Mouse (Mus musculus) brain, embryonic 14.5 days (tissue): ENCODE measurements around the gene Adgrg4. TPM values are rescaled to one million over a fixed set of nuclear protein-coding genes. Genes with fewer than 3 reads are reported as not detected.

Experiments used
- DNase-seq: peaks from one replicate; pipeline ENCODE4 v3.0.0-alpha.2; 2011; ENCODE audit warnings: low read depth
- CTCF ChIP-seq: fragments of 200-500 bp; IDR thresholded peaks from 2 replicates; pipeline ENCODE4 v1.5.1; 2012; ENCODE audit warnings: inconsistent platforms, mild to moderate bottlenecking, moderate library complexity, borderline replicate concordance; ENCODE audit not compliant: insufficient read depth, insufficient read length; ENCODE audit errors: extremely low read depth
- POLR2A ChIP-seq: fragments of 200-500 bp; IDR thresholded peaks from 2 replicates; pipeline ENCODE4 v1.6.1; 2012; ENCODE audit warnings: mild to moderate bottlenecking, inconsistent platforms, borderline replicate concordance; ENCODE audit not compliant: poor library complexity, insufficient read depth, insufficient read length, severe bottlenecking; ENCODE audit errors: extremely low read depth
- polyA plus RNA-seq: library from polyadenylated mRNA; depleted of rRNA; stranded (reverse); fragments of >200 nt; gene quantifications from 2 replicates; pipeline ENCODE4 v1.2.3, GENCODE M21; 2012; rRNA removed

Adgrg4 gene
- polyA plus RNA-seq: 0.01 TPM in 1 of 2 replicates, not detected in the other

DNA sequence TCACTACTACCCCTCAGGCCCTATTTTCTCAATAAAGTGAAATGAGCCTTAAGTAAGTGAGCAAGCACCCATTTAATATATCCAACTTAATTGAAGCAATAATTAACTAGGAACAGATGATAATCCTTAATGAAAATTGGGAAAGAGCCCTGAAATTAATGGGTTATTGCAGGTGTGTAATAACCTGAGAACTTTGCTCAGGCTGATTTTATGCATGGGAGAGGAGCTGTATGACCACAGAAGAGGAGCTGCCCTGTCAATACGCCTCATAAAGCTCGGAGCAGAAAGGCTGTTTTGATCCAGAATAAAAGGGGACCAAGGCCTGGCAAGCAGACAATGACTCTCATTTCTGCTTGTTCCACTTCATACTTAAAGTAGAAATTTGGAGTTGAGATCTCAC is at the start of gene Adgrg4:
Gene Adgrg4, plus strand, starts transcription at position 301 of the 400 bp plus-strand sequence.
- TF ChIP-seq POLR2A (no peak), CTCF (no peak)
- DNase-seq: no peak

DNA sequence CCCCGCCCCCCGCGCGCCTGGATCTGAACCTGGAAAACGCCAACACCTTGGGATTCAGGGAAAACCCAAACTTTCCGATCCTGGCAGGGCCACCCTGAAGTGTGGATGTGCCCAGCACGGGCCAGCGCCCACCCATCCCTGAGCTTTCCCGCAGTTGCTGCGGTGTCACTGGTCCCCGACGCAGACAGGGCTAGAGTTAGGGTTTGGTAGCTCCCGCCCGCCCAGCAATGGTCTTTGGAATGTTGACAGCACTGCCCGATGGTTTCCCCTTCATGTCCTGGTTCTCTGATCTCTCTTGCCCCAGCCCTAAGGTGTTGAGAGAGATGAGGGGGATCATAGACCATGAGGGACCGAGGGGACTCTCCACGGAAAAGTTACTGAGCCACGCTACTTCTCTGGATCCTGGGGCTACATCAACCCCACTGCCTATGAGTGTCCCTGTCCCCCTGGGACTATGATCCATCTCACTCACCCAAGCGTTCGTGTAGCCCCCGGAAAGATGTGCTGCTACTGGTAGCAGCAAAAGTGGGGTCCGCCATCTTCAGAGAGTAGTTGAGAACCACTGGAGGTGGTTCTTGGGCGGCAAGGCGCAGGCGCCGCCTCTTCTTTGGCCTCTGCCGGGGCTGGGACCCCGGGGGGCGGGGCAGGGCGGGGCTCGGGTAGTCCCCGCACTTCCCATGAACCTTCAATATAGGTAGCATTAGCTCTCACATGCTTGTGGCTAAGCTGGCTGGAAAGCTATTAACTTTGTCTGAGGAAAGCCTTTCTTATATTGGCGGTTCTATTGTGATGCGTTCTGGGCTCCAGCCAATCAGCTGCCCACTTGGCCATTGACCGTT is 48.0 kb upstream of the Adgrg4 start, which contains the start of gene Map7d3:
Gene Map7d3, minus strand, starts transcription at position 562 of the 839 bp plus-strand sequence.
- TF ChIP-seq CTCF (no peak), POLR2A (no peak)
- DNase-seq: peak; percentile 22

DNA sequence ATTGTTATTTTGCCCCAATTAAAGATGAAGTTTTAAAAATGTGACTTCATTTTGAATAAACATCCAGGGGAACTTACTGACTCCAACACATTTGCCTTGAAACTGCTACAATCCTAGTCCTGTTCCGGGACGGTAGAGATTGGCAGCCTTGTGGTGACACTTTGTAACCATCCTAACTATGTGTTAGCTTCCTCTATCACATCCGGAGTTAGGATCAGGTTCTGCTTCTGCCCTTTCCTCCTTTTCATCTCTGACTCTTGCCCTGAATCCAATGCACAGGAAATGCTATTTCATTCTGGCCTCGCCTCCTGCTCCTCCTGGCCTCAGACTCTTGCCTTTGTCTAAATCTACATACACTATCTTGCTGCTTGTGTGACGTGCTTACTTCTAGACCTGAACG is 42.5 kb upstream of the Adgrg4 start:
- TF ChIP-seq CTCF (no peak), POLR2A (no peak)
- DNase-seq: no peak

DNA sequence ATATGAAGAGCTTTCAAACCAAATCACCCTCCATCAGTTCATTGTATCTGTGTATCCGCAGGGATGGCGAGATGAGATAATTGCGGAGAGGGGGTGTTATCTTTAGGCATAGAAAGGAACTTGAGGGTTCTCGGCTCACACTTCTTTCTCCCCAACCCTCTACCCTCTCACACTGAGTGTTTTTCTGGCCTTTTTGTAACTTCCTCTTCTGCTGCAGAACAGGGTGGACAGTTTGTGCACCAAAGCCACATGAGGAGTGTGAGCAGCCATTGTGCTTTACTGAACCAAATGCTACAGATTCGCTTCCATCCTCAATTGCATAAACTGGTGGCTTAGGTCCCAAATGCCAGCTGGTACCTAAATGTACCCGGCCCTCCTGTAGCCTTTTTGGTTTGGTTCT is 34.1 kb upstream of the Adgrg4 start:
- no peak for DNase-seq
- TF ChIP-seq POLR2A: no peak
- no peak for TF ChIP-seq CTCF

DNA sequence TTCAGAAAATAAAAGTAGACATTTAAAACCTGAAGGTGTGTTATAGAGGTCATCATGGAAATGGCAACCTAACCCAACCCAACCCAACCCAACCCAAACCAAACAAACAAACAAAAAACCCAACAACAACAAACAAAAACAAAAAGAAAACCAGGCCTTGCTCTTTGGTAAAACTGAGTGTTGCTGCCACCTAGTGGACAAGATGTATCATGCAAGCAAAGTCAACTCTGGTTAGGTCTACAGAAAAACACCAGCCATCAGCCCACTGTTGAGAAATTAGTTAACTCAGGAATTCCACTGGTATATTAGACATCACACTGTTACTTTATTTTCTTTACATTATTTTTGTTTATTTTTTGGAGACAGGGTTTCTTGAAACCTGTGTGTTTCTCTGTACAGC is 30.6 kb upstream of the Adgrg4 start:
- no peak for TF ChIP-seq POLR2A
- TF ChIP-seq CTCF: peak; percentile 67; the same call in 1 of the 2 replicates
- peak; percentile 53 for DNase-seq

DNA sequence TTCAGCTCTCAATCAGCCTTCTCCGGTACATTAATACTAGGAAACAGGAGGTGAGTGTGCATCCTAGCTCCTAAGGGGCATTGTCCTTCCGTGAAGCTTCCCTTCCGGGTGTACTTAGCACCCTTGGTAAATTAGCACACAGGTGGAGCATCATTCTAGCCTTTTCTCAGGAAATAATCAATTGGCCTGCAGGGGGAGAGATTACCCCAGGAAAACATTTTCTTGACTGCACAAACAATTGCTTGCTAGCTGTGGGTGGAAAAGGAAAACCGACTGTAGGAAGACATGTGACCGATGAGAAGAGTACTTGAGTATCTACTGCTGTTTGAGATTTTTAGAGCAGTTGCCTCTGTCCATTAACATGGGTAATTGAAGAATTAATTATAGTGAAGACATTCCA is 28.7 kb upstream of the Adgrg4 start:
- DNase-seq: peak; percentile 34
- TF ChIP-seq CTCF: peak; percentile 11; the same call in 1 of the 2 replicates
- no peak for TF ChIP-seq POLR2A

DNA sequence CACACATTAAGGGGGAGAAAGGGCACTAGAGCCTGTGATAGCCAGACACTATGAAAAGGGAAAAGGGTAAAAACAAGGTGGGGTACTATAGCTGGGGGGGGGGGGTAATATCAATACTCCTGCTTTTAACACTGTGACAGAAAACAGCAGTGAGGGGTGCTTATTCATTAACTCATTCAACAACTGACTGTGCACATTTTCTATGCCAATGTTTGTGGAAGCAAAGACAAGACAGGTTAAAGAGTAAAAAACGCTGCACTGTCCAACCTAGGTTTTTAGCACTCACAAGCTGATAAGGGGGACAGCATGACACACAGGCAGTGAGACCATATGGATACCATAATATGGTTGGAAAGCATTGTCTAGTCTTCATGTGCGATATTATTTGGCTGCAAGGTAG is 142.9 kb downstream of the Adgrg4 start:
- TF ChIP-seq POLR2A: no peak
- TF ChIP-seq CTCF: no peak
- no peak for DNase-seq

DNA sequence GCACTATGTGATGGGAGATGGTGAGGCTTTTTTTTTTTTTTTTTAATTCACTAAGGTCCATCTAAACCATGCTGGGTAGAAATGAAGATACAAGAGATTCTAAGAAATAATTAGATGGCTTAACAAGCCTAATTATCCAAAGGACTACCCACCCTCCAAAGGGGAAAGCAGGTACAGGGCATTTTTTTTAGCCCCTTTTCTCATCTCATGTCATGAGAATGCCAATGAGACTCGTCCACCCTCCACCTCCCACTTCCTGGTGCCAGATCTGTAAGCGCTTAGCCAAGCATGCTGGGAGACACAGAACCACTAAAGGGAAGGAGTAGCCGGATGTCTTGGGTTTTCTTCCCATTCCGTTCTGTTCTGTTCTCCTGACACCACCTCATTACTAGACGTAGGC is 172.8 kb downstream of the Adgrg4 start, which contains the start of gene Brs3:
Gene Brs3, plus strand, starts transcription at position 301 of the 400 bp plus-strand sequence.
- DNase-seq: no peak
- TF ChIP-seq CTCF: no peak
- TF ChIP-seq POLR2A: no peak

DNA sequence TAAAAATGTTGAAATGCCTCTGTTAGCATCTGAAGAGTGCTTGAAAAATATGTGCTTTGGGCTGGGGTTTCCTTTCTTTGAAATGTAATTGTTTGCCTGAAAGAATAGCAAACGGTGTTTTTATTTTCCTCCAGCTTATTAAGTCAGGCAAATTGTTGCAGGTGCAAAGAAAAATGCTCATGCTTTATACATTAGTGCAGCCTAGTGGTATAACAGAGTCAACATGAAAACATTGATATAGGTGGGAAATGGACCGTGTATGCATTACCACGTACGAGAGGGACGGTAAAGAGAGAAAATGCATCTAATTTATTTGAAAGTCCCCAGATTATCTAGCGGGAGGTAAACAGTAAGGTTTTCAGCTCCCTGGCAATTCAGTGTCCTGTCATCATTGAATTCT is 173.9 kb downstream of the Adgrg4 start:
- TF ChIP-seq POLR2A (no peak), CTCF (no peak)
- DNase-seq: peak; percentile 6

Other genes with a start within 250 kb of the Adgrg4 start
- 204 and 237 TPM in 2 replicates for gene Fhl1, start 138.4 kb upstream of the Adgrg4 start, polyA plus RNA-seq
- 0.20 and 0.36 TPM in 2 replicates for gene Map7d3, start 47.8 kb upstream of the Adgrg4 start, polyA plus RNA-seq
- gene Brs3, start 172.9 kb downstream of the Adgrg4 start, polyA plus RNA-seq: 0.10 and 0.16 TPM in 2 replicates
- gene Htatsf1, start 183.4 kb downstream of the Adgrg4 start, polyA plus RNA-seq: 31.2 and 42.4 TPM in 2 replicates
- gene Vgll1, start 217.9 kb downstream of the Adgrg4 start, polyA plus RNA-seq: not detected in 2 replicates